In genomic region chr5:105799850-105800635, GRCm38 (mm10) we compare ENCODE assay signal across 8 mouse cellular contexts.
A peak's percentile ranks its signal among the peaks of the same experiment; 100 is the strongest.
DNase-seq lines count a peak whose midpoint lies in the region; ATAC-seq and TF ChIP-seq lines count a peak whose summit lies in the region.

No protein-coding gene starts in this region.

- no peak overlapping the region for H3K9ac ChIP-seq in forebrain, embryonic 16.5 days (replicated peaks; ENCODE audit: low read depth, low read length)
- H3K9ac ChIP-seq in limb, embryonic 14.5 days (ENCODE audit: low read depth, low read length, severe bottlenecking) = no peak overlapping the region

- no peak overlapping the region for H3K4me2 ChIP-seq in forebrain, embryonic 16.5 days (ENCODE audit: low read length)
- no peak overlapping the region for H3K4me2 ChIP-seq in limb, embryonic 14.5 days (replicated peaks; ENCODE audit: low read depth, low read length, severe bottlenecking)

- no peak for TF ChIP-seq POLR2A in limb, embryonic 14.5 days (IDR thresholded peaks at IDR 0.05; ENCODE audit: borderline replicate concordance, extremely low read depth, insufficient read depth, insufficient read length)

- no peaks in the 10 kb centered on the region for H3K36me3 ChIP-seq in forebrain, embryonic 16.5 days (ENCODE audit: control insufficient read depth, insufficient read depth)
- H3K36me3 ChIP-seq in limb, embryonic 14.5 days (ENCODE audit: control insufficient read depth, insufficient read depth, low read length) = no peaks in the 10 kb centered on the region

- ATAC-seq in forebrain, embryonic 16.5 days = peak; percentile 43; the same call in 1 of the 2 replicates
- ATAC-seq in limb, embryonic 14.5 days (ENCODE audit: low FRiP score, low read depth) = no peak
- ATAC-seq in activated CD4-positive, CD25-positive, alpha-beta regulatory T cell, adult 4 months = no peak

- peak; percentile 41 for DNase-seq in adrenal gland, postnatal 10 days
- DNase-seq in adrenal gland, postnatal 4 days (ENCODE audit: low spot score in 2 of 2) = no peak
- DNase-seq in 3134 (ENCODE audit: extremely low read depth, insufficient read length, low spot score) = peak; percentile 33
- DNase-seq in limb, embryonic 14.5 days (ENCODE audit: low spot score) = no peak
- DNase-seq in urinary bladder, postnatal 36 days (ENCODE audit: low spot score in 2 of 2) = no peak
- no peak for DNase-seq in right cerebral cortex, postnatal 14 days

- peak overlapping the region; percentile 39; the same call in 1 of the 2 replicates for H3K27ac ChIP-seq in forebrain, embryonic 16.5 days (ENCODE audit: low read length)
- H3K27ac ChIP-seq in limb, embryonic 14.5 days (replicated peaks; ENCODE audit: low read depth, low read length) = 0 out of 2 replicates have a peak overlapping the region, but pooled peaks have one; percentile 39

- peaks cover 10% of the 10 kb centered on the region for H3K4me1 ChIP-seq in forebrain, embryonic 16.5 days (replicated peaks; ENCODE audit: control insufficient read depth, insufficient read depth, low read length)
- H3K4me1 ChIP-seq in limb, embryonic 14.5 days (ENCODE audit: control insufficient read depth, insufficient read depth, low read length) = peaks cover 13% of the 10 kb centered on the region

- 24% methylated on average over 13 of the region's 13 CpGs for WGBS in forebrain, embryonic 16.5 days
- WGBS in limb, embryonic 14.5 days = 15% methylated on average over 13 of the region's 13 CpGs

- no peaks in the 10 kb centered on the region for H3K27me3 ChIP-seq in forebrain, embryonic 16.5 days (replicated peaks; ENCODE audit: control insufficient read depth, insufficient read depth, low read length)
- no peaks in the 10 kb centered on the region for H3K27me3 ChIP-seq in limb, embryonic 14.5 days (ENCODE audit: control insufficient read depth, insufficient read depth, low read length)

- no peaks in the 10 kb centered on the region for H3K9me3 ChIP-seq in forebrain, embryonic 16.5 days (ENCODE audit: control insufficient read depth, low read length)
- no peaks in the 10 kb centered on the region for H3K9me3 ChIP-seq in limb, embryonic 14.5 days (ENCODE audit: control insufficient read depth, low read length)

- no peak overlapping the region for H3K4me3 ChIP-seq in forebrain, embryonic 16.5 days (replicated peaks; ENCODE audit: low read length)
- H3K4me3 ChIP-seq in limb, embryonic 14.5 days (replicated peaks; ENCODE audit: low read length) = no peak overlapping the region

Comparison
In these comparisons a context has a peak if more than half of its experiments do, and no peak if none do; other contexts are left out.
1. DNase-seq: peak in adrenal gland, postnatal 10 days (single experiment) and 3134 (single experiment); none in adrenal gland, postnatal 4 days (0 of 2), limb, embryonic 14.5 days (single experiment), urinary bladder, postnatal 36 days (0 of 2) and right cerebral cortex, postnatal 14 days (single experiment).